Mouse (Mus musculus) lung, postnatal 0 days (tissue): ENCODE data around the gene Osbpl9. TPM values are rescaled to one million over a fixed set of nuclear protein-coding genes. Genes with fewer than 3 reads are reported as not detected.

Experiments
- ATAC-seq: fragments of 200-750 bp; cut with Nextera tagmentation; 2 replicates; pipeline ENCODE4 v1.8.0; 2017; ENCODE audit warnings: moderate library complexity
- DNase-seq: peaks from one replicate; pipeline ENCODE4 v3.0.0-alpha.2; 2016; ENCODE audit warnings: low spot score
- H3K27ac ChIP-seq: fragments of 300-500 bp; sonication (generic); 2 replicates; pipeline ENCODE4 v1.5.1; 2014; ENCODE audit warnings: antibody characterized with exemption, mild to moderate bottlenecking, low read length, mixed read lengths
- H3K27me3 ChIP-seq: fragments of 300-500 bp; sonication (generic); replicated peaks from 2 replicates; pipeline ENCODE4 v1.6.1; 2014; ENCODE audit warnings: low read length, mixed read lengths; ENCODE audit not compliant: insufficient read depth
- H3K36me3 ChIP-seq: fragments of 300-500 bp; sonication (generic); 2 replicates; pipeline ENCODE4 v1.6.1; 2014; ENCODE audit warnings: low read length, mixed read lengths; ENCODE audit not compliant: insufficient read depth
- H3K4me1 ChIP-seq: fragments of 300-500 bp; sonication (generic); 2 replicates; pipeline ENCODE4 v1.6.1; 2014; ENCODE audit warnings: antibody characterized with exemption, low read depth, low read length, mixed read lengths; ENCODE audit not compliant: insufficient read depth
- H3K4me2 ChIP-seq: fragments of 300-500 bp; sonication (generic); replicated peaks from 2 replicates; pipeline ENCODE4 v1.6.1; 2014; ENCODE audit warnings: low read depth, mild to moderate bottlenecking, low read length, moderate library complexity, mixed read lengths
- H3K4me3 ChIP-seq: fragments of 300-500 bp; sonication (generic); 2 replicates; pipeline ENCODE4 v1.5.1; 2014; ENCODE audit warnings: low read depth, low read length
- H3K9ac ChIP-seq: fragments of 300-500 bp; sonication (generic); replicated peaks from 2 replicates; pipeline ENCODE4 v1.6.1; 2014; ENCODE audit warnings: low read depth, mild to moderate bottlenecking
- H3K9me3 ChIP-seq: fragments of 300-500 bp; sonication (generic); 2 replicates; pipeline ENCODE4 v1.6.1; 2016; ENCODE audit warnings: low read length, mixed read lengths
- CTCF ChIP-seq: IDR thresholded peaks from 2 replicates; pipeline ENCODE4 v1.5.1; 2016; ENCODE audit warnings: antibody characterized with exemption, mild to moderate bottlenecking
- EP300 ChIP-seq: IDR thresholded peaks from 2 replicates; pipeline ENCODE4 v1.6.1; 2016; ENCODE audit warnings: antibody characterized with exemption, mild to moderate bottlenecking, control low read depth
- WGBS: fragments of 180-500 bp; shearing (Covaris S2); extraction: QIAGEN DNeasy Blood & Tissue Kit; methylation state at CpG from one replicate; pipeline ENCODE4 v1.1.7; 2014; 5-methylcytosine and 5-hydroxymethylcytosine counted together
- polyA plus RNA-seq: library from polyadenylated mRNA; unstranded; fragments of >200 nt; fragmentation: Nextera tagmentation; extraction: Ambion mirVana; gene quantifications from 2 replicates; pipeline ENCODE4 v1.2.1, GENCODE M21; 2015

Osbpl9 gene
- polyA plus RNA-seq, 1 experiment from 2014 or later, result 98.5 TPM

GRCm38 (mm10) chr4:109128971-109129370 lies 73.1 kb downstream of the Osbpl9 start:
- ATAC-seq (no peak), DNase-seq (no peak)
- TF ChIP-seq EP300 (no peak), CTCF (no peak)

GRCm38 (mm10) chr4:109128017-109128416 lies 74.1 kb downstream of the Osbpl9 start:
- 83% methylated on average over 9 of the region's 9 CpGs for WGBS
- no peaks in the 10 kb centered on the region for H3K9me3 ChIP-seq
- no peak overlapping the region for H3K9ac ChIP-seq
- no peak overlapping the region for H3K4me3 ChIP-seq
- H3K4me1 ChIP-seq, result peaks cover 6% of the 10 kb centered on the region; the same call in 1 of the 2 replicates
- no peak overlapping the region for H3K4me2 ChIP-seq
- no peak overlapping the region for H3K27ac ChIP-seq
- no peak for DNase-seq
- TF ChIP-seq EP300 (no peak), CTCF (no peak)
- H3K27me3 ChIP-seq, result no peaks in the 10 kb centered on the region
- H3K36me3 ChIP-seq, result no peaks in the 10 kb centered on the region
- ATAC-seq, result no peak

More at GRCm38 (mm10) chr4:109128971-109129370, 73.1 kb downstream of the Osbpl9 start:
- H3K9me3 ChIP-seq, result no peaks in the 10 kb centered on the region
- no peaks in the 10 kb centered on the region; the same call in 1 of the 2 replicates for H3K4me1 ChIP-seq
- no peak overlapping the region for H3K27ac ChIP-seq
- H3K36me3 ChIP-seq, result no peaks in the 10 kb centered on the region
- no peak overlapping the region for H3K9ac ChIP-seq
- no peak overlapping the region for H3K4me2 ChIP-seq
- H3K27me3 ChIP-seq, result no peaks in the 10 kb centered on the region
- no peak overlapping the region for H3K4me3 ChIP-seq

- no peak for DNase-seq
- ATAC-seq, result no peak
Observed at GRCm38 (mm10) chr4:109126834-109127564, 75.1 kb downstream of the Osbpl9 start.

GRCm38 (mm10) chr4:109125746-109126425 lies 76.2 kb downstream of the Osbpl9 start:
- WGBS, result 69% methylated on average over 2 of the region's 2 CpGs
- no peak for TF ChIP-seq EP300
- TF ChIP-seq CTCF, result no peak
- DNase-seq (no peak), ATAC-seq (no peak)
- no peak overlapping the region for H3K27ac ChIP-seq
- no peak overlapping the region for H3K4me3 ChIP-seq
- H3K27me3 ChIP-seq, result no peaks in the 10 kb centered on the region
- no peak overlapping the region for H3K4me2 ChIP-seq
- H3K9ac ChIP-seq, result no peak overlapping the region
- H3K9me3 ChIP-seq, result no peaks in the 10 kb centered on the region
- H3K4me1 ChIP-seq, result peaks cover 6% of the 10 kb centered on the region; the same call in 1 of the 2 replicates
- no peaks in the 10 kb centered on the region for H3K36me3 ChIP-seq

More at GRCm38 (mm10) chr4:109126834-109127564, 75.1 kb downstream of the Osbpl9 start:
- H3K9me3 ChIP-seq, result no peaks in the 10 kb centered on the region
- no peaks in the 10 kb centered on the region for H3K36me3 ChIP-seq
- no peaks in the 10 kb centered on the region for H3K27me3 ChIP-seq
- H3K27ac ChIP-seq, result no peak overlapping the region
- TF ChIP-seq CTCF, result no peak
- no peak for TF ChIP-seq EP300
- H3K9ac ChIP-seq, result no peak overlapping the region
- 56% methylated on average over 10 of the region's 10 CpGs for WGBS
- H3K4me2 ChIP-seq, result no peak overlapping the region
- peaks cover 6% of the 10 kb centered on the region; the same call in 1 of the 2 replicates for H3K4me1 ChIP-seq
- no peak overlapping the region for H3K4me3 ChIP-seq

GRCm38 (mm10) chr4:109122830-109123555 lies 79.1 kb downstream of the Osbpl9 start:
- Histone ChIP-seq H3K36me3 (no peaks in the 10 kb centered on the region), H3K4me3 (no peak overlapping the region), H3K27me3 (no peaks in the 10 kb centered on the region), H3K4me1 (peaks cover 12% of the 10 kb centered on the region; the same call in 1 of the 2 replicates), H3K9ac (no peak overlapping the region), H3K9me3 (no peaks in the 10 kb centered on the region), H3K27ac (0 out of 2 replicates have a peak overlapping the region, but pooled peaks have one; percentile 10), H3K4me2 (no peak overlapping the region)
- peak; percentile 39 for ATAC-seq
- TF ChIP-seq CTCF (no peak), EP300 (peak; percentile 85)
- 30% methylated on average over 4 of the region's 4 CpGs for WGBS
- DNase-seq, result peak; percentile 82

GRCm38 (mm10) chr4:109120735-109121134 lies 81.3 kb downstream of the Osbpl9 start:
- DNase-seq, result no peak
- Histone ChIP-seq H3K9me3 (no peaks in the 10 kb centered on the region), H3K4me1 (peaks cover 12% of the 10 kb centered on the region; the same call in 1 of the 2 replicates), H3K27ac (no peak overlapping the region), H3K4me3 (no peak overlapping the region), H3K4me2 (no peak overlapping the region), H3K27me3 (no peaks in the 10 kb centered on the region), H3K36me3 (no peaks in the 10 kb centered on the region), H3K9ac (no peak overlapping the region)
- no peak for TF ChIP-seq EP300
- TF ChIP-seq CTCF, result no peak
- ATAC-seq, result no peak
- WGBS, result 63% methylated on average over 6 of the region's 6 CpGs
